Mouse (Mus musculus) ES-E14 (cell line): Measurements from ENCODE around the gene Ccdc185. TPM values are rescaled to one million over a fixed set of nuclear protein-coding genes. Genes with fewer than 3 reads are reported as not detected.
A peak's percentile ranks its signal among the peaks of the same experiment; 100 is the strongest.

Experiments
- DNase-seq: peaks from one replicate; pipeline ENCODE4 v3.0.0-alpha.2; 2013; ENCODE audit warnings: low read depth, low spot score
- H3K27ac ChIP-seq: 2 replicates; pipeline ENCODE4 v1.5.1; 2012; ENCODE audit warnings: low read depth, mild to moderate bottlenecking, low read length, moderate library complexity, mixed read lengths; ENCODE audit not compliant: poor library complexity, insufficient read depth, severe bottlenecking
- H3K36me3 ChIP-seq: 2 replicates; pipeline ENCODE4 v1.6.1; 2012; ENCODE audit warnings: mild to moderate bottlenecking, low read length, moderate library complexity, mixed read lengths; ENCODE audit not compliant: control insufficient read depth, poor library complexity, insufficient read depth, severe bottlenecking
- H3K4me1 ChIP-seq, 2 experiments: fragments of 150-350 bp in 1 of 2; sonication (generic) in 1 of 2; 2 replicates each; pipeline ENCODE4 v1.6.1; 2012; ENCODE audit warnings: low read length in 2 of 2, mild to moderate bottlenecking in 1 of 2, mixed read lengths in 1 of 2; ENCODE audit not compliant: control insufficient read depth in 2 of 2, insufficient read depth in 2 of 2, poor library complexity in 1 of 2
- H3K4me3 ChIP-seq, 2 experiments: fragments of 150-350 bp in 1 of 2; sonication (generic) in 1 of 2; 2 replicates each; pipeline ENCODE4 v1.5.1; 2012; ENCODE audit warnings: low read length in 2 of 2, low read depth in 1 of 2, mild to moderate bottlenecking in 1 of 2, mixed read lengths in 1 of 2; ENCODE audit not compliant: insufficient read depth in 1 of 2, poor library complexity in 1 of 2, severe bottlenecking in 1 of 2
- H3K9ac ChIP-seq: 2 replicates; pipeline ENCODE4 v1.6.1; 2012; ENCODE audit warnings: low read depth, mild to moderate bottlenecking, low read length, mixed read lengths; ENCODE audit not compliant: poor library complexity, insufficient read depth, severe bottlenecking
- H3K9me3 ChIP-seq: fragments of 150-350 bp; sonication (generic); 2 replicates; pipeline ENCODE4 v1.6.1; 2012; ENCODE audit warnings: low read depth, mild to moderate bottlenecking, low read length; ENCODE audit not compliant: control insufficient read depth, insufficient read depth
- CHD2 ChIP-seq: IDR thresholded peaks from 2 replicates; pipeline ENCODE4 v1.6.1; 2014; ENCODE audit warnings: mild to moderate bottlenecking, low read depth, low read length, inconsistent platforms
- HCFC1 ChIP-seq: IDR thresholded peaks from 2 replicates; pipeline ENCODE4 v1.6.1; 2012; ENCODE audit warnings: low read length, inconsistent platforms, borderline replicate concordance; ENCODE audit not compliant: insufficient read depth
- MAFK ChIP-seq: IDR thresholded peaks from 2 replicates; pipeline ENCODE4 v1.6.1; 2014; ENCODE audit warnings: mild to moderate bottlenecking, low read depth, low read length, inconsistent platforms; ENCODE audit not compliant: insufficient read depth
- ZC3H11A ChIP-seq: IDR thresholded peaks from 2 replicates; pipeline ENCODE4 v1.6.1; 2012; ENCODE audit warnings: low read depth, mild to moderate bottlenecking, inconsistent platforms, low read length, borderline replicate concordance
- ZNF384 ChIP-seq: IDR thresholded peaks from 2 replicates; pipeline ENCODE4 v1.6.1; 2012; ENCODE audit warnings: low read depth, low read length, inconsistent platforms
- in situ Hi-C, 2 experiments: fragments of 600-800 bp; cut with MboI; formaldehyde crosslinking; loops; one replicate each; pipeline ENCODE4 v1.15.1; 2025; ENCODE audit warnings: low sequenced_read_pairs in 2 of 2, inconsistent platforms in 1 of 2; ENCODE audit not compliant: unreplicated experiment in 2 of 2
- total RNA-seq: library from RNA; depleted of rRNA; stranded (reverse); fragments of 300-350 nt; gene quantifications from 2 replicates; pipeline ENCODE4 v1.2.3, GENCODE M21; 2012

Ccdc185 gene
- total RNA-seq, 1 experiment, result not detected

DNA sequence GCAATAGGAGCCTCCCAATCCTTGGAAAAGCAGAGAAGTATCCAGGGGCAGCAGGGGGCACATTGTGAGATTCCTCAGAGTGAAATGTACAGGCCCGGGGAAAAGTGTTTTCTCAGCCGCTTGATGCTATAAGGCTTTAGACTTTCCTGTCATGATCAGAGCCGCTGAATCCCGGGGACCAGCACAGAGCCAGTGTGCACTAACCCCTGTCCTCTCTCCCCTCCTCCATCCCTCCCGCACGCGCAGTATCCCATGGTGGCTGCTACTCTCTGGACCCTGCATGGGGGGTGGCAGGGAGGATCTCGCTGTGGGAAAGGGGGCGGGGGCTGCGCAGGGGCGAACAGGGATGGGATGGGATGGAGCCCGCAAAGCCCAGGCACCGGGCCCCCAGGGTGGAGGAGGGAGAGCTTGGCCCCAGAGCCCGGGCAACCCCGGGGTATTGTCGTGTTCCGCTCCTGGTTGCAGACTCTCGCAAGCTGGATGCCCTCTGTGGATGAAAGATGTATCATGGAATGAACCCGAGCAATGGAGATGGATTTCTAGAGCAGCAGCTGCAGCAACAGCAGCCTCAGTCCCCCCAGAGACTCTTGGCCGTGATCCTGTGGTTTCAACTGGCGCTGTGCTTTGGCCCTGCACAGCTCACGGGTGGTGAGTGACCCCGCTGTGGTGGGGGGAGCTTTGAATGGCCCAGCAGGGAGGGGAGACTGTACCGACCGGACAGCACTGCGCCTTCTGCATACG is 15.7 kb upstream of the Ccdc185 start:
- H3K4me3 ChIP-seq, result peak overlapping the region; percentile 67 to 90
- DNase-seq, result no peak
- H3K4me1 ChIP-seq, result peaks cover 0 to 9% of the 10 kb centered on the region in 2 experiments; a peak in 1 of 4 replicates
- in situ Hi-C loops, result no loop called here
- peak overlapping the region; percentile 19; the same call in 1 of the 2 replicates for H3K9ac ChIP-seq
- no peaks in the 10 kb centered on the region for H3K36me3 ChIP-seq
- no peaks in the 10 kb centered on the region for H3K9me3 ChIP-seq
- no peak overlapping the region for H3K27ac ChIP-seq
- TF ChIP-seq ZC3H11A, result no peak
- no peak for TF ChIP-seq HCFC1
- no peak for TF ChIP-seq ZNF384
- TF ChIP-seq CHD2, result no peak
- no peak for TF ChIP-seq MAFK

DNA sequence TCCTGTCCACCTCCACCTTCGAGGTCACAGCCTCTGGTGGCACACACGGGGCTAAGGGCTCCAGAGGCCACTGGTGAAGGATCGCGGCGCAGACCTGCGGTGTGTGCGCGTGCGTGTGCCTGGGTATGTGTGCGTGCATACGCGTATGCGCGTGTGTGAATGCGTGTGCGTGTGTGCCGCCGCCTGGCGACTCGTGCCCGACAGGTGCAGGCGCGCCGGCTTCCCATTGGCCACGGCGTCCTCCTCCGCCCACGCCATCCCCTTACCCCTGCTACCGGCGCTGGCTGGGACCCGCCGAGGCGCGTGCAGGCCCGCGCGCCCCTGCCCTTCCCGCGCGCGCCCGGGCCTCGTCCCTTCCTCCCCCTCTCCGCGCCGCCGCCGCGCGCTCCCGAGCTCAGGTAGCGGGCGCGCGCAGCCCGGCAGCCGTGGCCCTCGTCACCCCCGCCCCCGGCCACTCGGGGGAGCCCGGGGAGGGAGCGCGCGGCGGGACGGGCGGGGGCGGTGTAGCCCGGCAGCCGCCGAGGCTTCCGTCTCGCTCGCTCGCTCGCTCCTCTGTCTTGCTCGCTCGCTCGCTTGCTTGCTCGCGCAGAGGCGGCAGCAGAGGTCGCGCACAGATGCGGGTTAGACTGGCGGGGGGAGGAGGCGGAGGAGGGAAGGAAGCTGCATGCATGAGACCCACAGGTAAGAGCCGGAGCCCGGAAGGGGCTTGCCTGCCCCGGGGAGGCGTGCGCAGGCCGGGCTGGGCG is 14.9 kb upstream of the Ccdc185 start, which contains the start of gene Susd4:
Gene Susd4 (plus strand): TSS at position 145 of the 746 bp plus-strand sequence.
- H3K9ac ChIP-seq, result peak within 1 kb of the TSS; percentile 38
- H3K27ac ChIP-seq, result no peak within 1 kb of the TSS
- no peaks in the 10 kb centered on the region for H3K36me3 ChIP-seq
- H3K4me1 ChIP-seq, result peaks cover 0 to 9% of the 10 kb centered on the region in 2 experiments; a peak in 1 of 4 replicates
- H3K4me3 ChIP-seq, result peak within 1 kb of the TSS; percentile 67 to 90
- DNase-seq, result peak; percentile 65
- H3K9me3 ChIP-seq, result no peaks in the 10 kb centered on the region
- no peak for TF ChIP-seq HCFC1
- in situ Hi-C loops, result no loop called here

GRCm38 (mm10) chr1:182763191-182763715 is 14.3 kb upstream of the Ccdc185 start:
- Histone ChIP-seq H3K36me3 (no peaks in the 10 kb centered on the region), H3K4me1 (peaks cover 0 to 9% of the 10 kb centered on the region in 2 experiments; a peak in 1 of 4 replicates), H3K9ac (peak overlapping the region; percentile 38; the same call in 1 of the 2 replicates), H3K9me3 (no peaks in the 10 kb centered on the region), H3K4me3 (peak overlapping the region; percentile 67 to 90), H3K27ac (no peak overlapping the region)
- TF ChIP-seq ZNF384 (no peak), ZC3H11A (no peak), CHD2 (no peak), MAFK (no peak), HCFC1 (no peak)
- in situ Hi-C loops, result no loop called here
- DNase-seq, result no peak

GRCm38 (mm10) chr1:182758783-182759182 is 9.8 kb upstream of the Ccdc185 start:
- no peak for TF ChIP-seq CHD2
- TF ChIP-seq HCFC1, result peak; percentile 66; the same call in 1 of the 2 replicates
- Histone ChIP-seq H3K9ac (no peak overlapping the region), H3K4me3 (no peak overlapping the region), H3K4me1 (peaks cover 0 to 2% of the 10 kb centered on the region in 2 experiments; a peak in 1 of 4 replicates), H3K9me3 (no peaks in the 10 kb centered on the region), H3K27ac (no peak overlapping the region), H3K36me3 (no peaks in the 10 kb centered on the region)
- in situ Hi-C loops, result no loop called here
- DNase-seq, result no peak
